In genomic region chr17:51631574-51631973, GRCm38 (mm10) we compare ENCODE assay signal across 16 mouse cellular contexts.
"Had no signal": no experiment of that assay in that cellular context is flagged by ENCODE, and none has a peak within 500 bp of the region (broad histone marks: within the 10 kb centered on the region; RNA-seq: fewer than 3 reads in every experiment).

No protein-coding gene starts in this region.

- H3K4me2 ChIP-seq: hindbrain, embryonic 15.5 days; limb, embryonic 12.5 days; liver, embryonic 13.5 days; neural tube, embryonic 12.5 days had no signal

- H3K9me3 ChIP-seq: hindbrain, embryonic 15.5 days; limb, embryonic 12.5 days; liver, embryonic 13.5 days; midbrain, embryonic 10.5 days; neural tube, embryonic 12.5 days had no signal

- H3K27ac ChIP-seq: hindbrain, embryonic 15.5 days; left cerebral cortex, adult 2 months; limb, embryonic 12.5 days; liver, embryonic 13.5 days; midbrain, embryonic 10.5 days; neural tube, embryonic 12.5 days; stomach, postnatal 0 days had no signal

- H3K9ac ChIP-seq: hindbrain, embryonic 15.5 days; limb, embryonic 12.5 days; liver, embryonic 13.5 days; liver, postnatal 0 days; neural tube, embryonic 12.5 days had no signal

- H3K4me3 ChIP-seq: hindbrain, embryonic 15.5 days; left cerebral cortex, adult 2 months; limb, embryonic 12.5 days; liver, embryonic 13.5 days; midbrain, embryonic 10.5 days; myocyte; neural tube, embryonic 12.5 days had no signal

- DNase-seq: kidney, postnatal 10 days; liver; liver, embryonic 13.5 days; liver, postnatal 0 days; lung, postnatal 36 days; thymus, postnatal 4 days had no signal

- H3K4me1 ChIP-seq: hindbrain, embryonic 15.5 days; limb, embryonic 12.5 days; liver, embryonic 13.5 days; midbrain, embryonic 10.5 days had no signal

- H3K27me3 ChIP-seq: hindbrain, embryonic 15.5 days; limb, embryonic 12.5 days; liver, embryonic 13.5 days; neural tube, embryonic 12.5 days had no signal

- ATAC-seq: inflammation-experienced regulatory T-cells, adult 6 months; intestine, postnatal 0 days; liver, postnatal 0 days; lung, postnatal 0 days had no signal

- H3K36me3 ChIP-seq: hindbrain, embryonic 15.5 days; limb, embryonic 12.5 days; liver, embryonic 13.5 days; midbrain, embryonic 10.5 days; neural tube, embryonic 12.5 days had no signal
